Mouse (Mus musculus): Measurements from ENCODE around the gene Slc16a11. TPM values are rescaled to one million over a fixed set of nuclear protein-coding genes. Genes with fewer than 3 reads are reported as not detected.

Gene Slc16a11
- polyA plus RNA-seq, 1 experiment from 2014 or later = 0.19 TPM

GRCm38 (mm10) chr11:70251853-70252252, 39.3 kb downstream of the Slc16a11 start:
- DNase-seq (ENCODE audit: low spot score, missing footprints) (no peak), ATAC-seq (ENCODE audit: low FRiP score) (no peak)
- H3K4me2 ChIP-seq = no peak overlapping the region
- H3K36me3 ChIP-seq (ENCODE audit: control insufficient read depth, insufficient read depth, low read length) = no peaks in the 10 kb centered on the region
- no peak overlapping the region for H3K4me3 ChIP-seq (ENCODE audit: low read depth, low read length)
- H3K4me1 ChIP-seq (ENCODE audit: control insufficient read depth, insufficient read depth, low read length) = no peaks in the 10 kb centered on the region
- 80% methylated on average over 8 of the region's 8 CpGs for WGBS
- H3K27me3 ChIP-seq (ENCODE audit: control insufficient read depth, insufficient read depth, low read length) = peaks cover 30% of the 10 kb centered on the region
- H3K27ac ChIP-seq (ENCODE audit: low read depth, low read length) = no peak overlapping the region
- H3K9me3 ChIP-seq (ENCODE audit: control insufficient read depth, low read length) = no peaks in the 10 kb centered on the region
- H3K9ac ChIP-seq (ENCODE audit: low read length) = no peak overlapping the region

GRCm38 (mm10) chr11:70254337-70254736, 41.8 kb downstream of the Slc16a11 start:
- no peak overlapping the region for H3K9ac ChIP-seq (ENCODE audit: low read length)
- no peaks in the 10 kb centered on the region for H3K36me3 ChIP-seq (ENCODE audit: control insufficient read depth, insufficient read depth, low read length)
- no peak overlapping the region for H3K27ac ChIP-seq (ENCODE audit: low read depth, low read length)
- peak; percentile 84 for DNase-seq (ENCODE audit: low spot score, missing footprints)
- peak overlapping the region; percentile 42; the same call in 1 of the 2 replicates for H3K4me2 ChIP-seq
- peaks cover 30% of the 10 kb centered on the region for H3K27me3 ChIP-seq (ENCODE audit: control insufficient read depth, insufficient read depth, low read length)
- 5% methylated on average over 18 of the region's 18 CpGs for WGBS
- no peaks in the 10 kb centered on the region for H3K4me1 ChIP-seq (ENCODE audit: control insufficient read depth, insufficient read depth, low read length)
- no peaks in the 10 kb centered on the region for H3K9me3 ChIP-seq (ENCODE audit: control insufficient read depth, low read length)
- no peak for ATAC-seq (ENCODE audit: low FRiP score)
- no peak overlapping the region for H3K4me3 ChIP-seq (ENCODE audit: low read depth, low read length)

- peak within 1 kb of the TSS; percentile 44 for H3K9ac ChIP-seq (ENCODE audit: low read length)
Observed at GRCm38 (mm10) chr11:70254931-70255531, 42.5 kb downstream of the Slc16a11 start, which contains the start of gene Alox12. Alox12 (minus strand) TSS chr11:70255353.

GRCm38 (mm10) chr11:70259035-70259434, 46.5 kb downstream of the Slc16a11 start:
- Histone ChIP-seq H3K9ac (ENCODE audit: low read length) (no peak overlapping the region), H3K4me3 (ENCODE audit: low read depth, low read length) (no peak overlapping the region)

More at GRCm38 (mm10) chr11:70254931-70255531, 42.5 kb downstream of the Slc16a11 start, which contains the start of gene Alox12:
- peak within 1 kb of the TSS; percentile 42 for H3K4me2 ChIP-seq
- 0 out of 2 replicates have a peak, but pooled peaks have one; percentile 9 for ATAC-seq (ENCODE audit: low FRiP score)
- peaks cover 30% of the 10 kb centered on the region for H3K27me3 ChIP-seq (ENCODE audit: control insufficient read depth, insufficient read depth, low read length)
- no peak within 1 kb of the TSS for H3K27ac ChIP-seq (ENCODE audit: low read depth, low read length)
- peak; percentile 94 for DNase-seq (ENCODE audit: low spot score, missing footprints)
- no peaks in the 10 kb centered on the region for H3K9me3 ChIP-seq (ENCODE audit: control insufficient read depth, low read length)
- 1% methylated on average over 25 of the region's 25 CpGs for WGBS
- no peaks in the 10 kb centered on the region for H3K4me1 ChIP-seq (ENCODE audit: control insufficient read depth, insufficient read depth, low read length)
- H3K36me3 ChIP-seq (ENCODE audit: control insufficient read depth, insufficient read depth, low read length) = no peaks in the 10 kb centered on the region
- peak within 1 kb of the TSS; percentile 21 for H3K4me3 ChIP-seq (ENCODE audit: low read depth, low read length)

GRCm38 (mm10) chr11:70265252-70265651, 52.7 kb downstream of the Slc16a11 start:
- 61% methylated on average over 3 of the region's 3 CpGs for WGBS
- no peak overlapping the region for H3K4me2 ChIP-seq
- no peaks in the 10 kb centered on the region for H3K27me3 ChIP-seq (ENCODE audit: control insufficient read depth, insufficient read depth, low read length)
- H3K4me1 ChIP-seq (ENCODE audit: control insufficient read depth, insufficient read depth, low read length) = no peaks in the 10 kb centered on the region
- no peak for DNase-seq (ENCODE audit: low spot score, missing footprints)
- ATAC-seq (ENCODE audit: low FRiP score) = no peak
- H3K9me3 ChIP-seq (ENCODE audit: control insufficient read depth, low read length) = no peaks in the 10 kb centered on the region
- no peak overlapping the region for H3K9ac ChIP-seq (ENCODE audit: low read length)
- no peak overlapping the region for H3K27ac ChIP-seq (ENCODE audit: low read depth, low read length)
- no peak overlapping the region for H3K4me3 ChIP-seq (ENCODE audit: low read depth, low read length)
- no peaks in the 10 kb centered on the region for H3K36me3 ChIP-seq (ENCODE audit: control insufficient read depth, insufficient read depth, low read length)

More at GRCm38 (mm10) chr11:70259035-70259434, 46.5 kb downstream of the Slc16a11 start:
- Histone ChIP-seq H3K4me2 (no peak overlapping the region), H3K9me3 (ENCODE audit: control insufficient read depth, low read length) (no peaks in the 10 kb centered on the region), H3K27ac (ENCODE audit: low read depth, low read length) (no peak overlapping the region), H3K36me3 (ENCODE audit: control insufficient read depth, insufficient read depth, low read length) (no peaks in the 10 kb centered on the region), H3K27me3 (ENCODE audit: control insufficient read depth, insufficient read depth, low read length) (peaks cover 16% of the 10 kb centered on the region), H3K4me1 (ENCODE audit: control insufficient read depth, insufficient read depth, low read length) (no peaks in the 10 kb centered on the region)
- ATAC-seq (ENCODE audit: low FRiP score) = no peak
- 95% methylated on average over 4 of the region's 4 CpGs for WGBS
- DNase-seq (ENCODE audit: low spot score, missing footprints) = no peak

GRCm38 (mm10) chr11:70265819-70266218, 53.3 kb downstream of the Slc16a11 start:
- no peak overlapping the region for H3K9ac ChIP-seq (ENCODE audit: low read length)

More at GRCm38 (mm10) chr11:70265819-70266218, 53.3 kb downstream of the Slc16a11 start:
- Histone ChIP-seq H3K27me3 (ENCODE audit: control insufficient read depth, insufficient read depth, low read length) (no peaks in the 10 kb centered on the region), H3K27ac (ENCODE audit: low read depth, low read length) (no peak overlapping the region), H3K9me3 (ENCODE audit: control insufficient read depth, low read length) (no peaks in the 10 kb centered on the region), H3K4me3 (ENCODE audit: low read depth, low read length) (no peak overlapping the region), H3K4me2 (no peak overlapping the region), H3K4me1 (ENCODE audit: control insufficient read depth, insufficient read depth, low read length) (no peaks in the 10 kb centered on the region), H3K36me3 (ENCODE audit: control insufficient read depth, insufficient read depth, low read length) (no peaks in the 10 kb centered on the region)
- ATAC-seq (ENCODE audit: low FRiP score) = no peak
- 81% methylated on average over 4 of the region's 4 CpGs for WGBS
- DNase-seq (ENCODE audit: low spot score, missing footprints) = no peak

MicroRNA genes within 50 kb of the gene (microRNA counts, 519-probe panel; counts per million panel counts)
- microRNA mmu-miR-195 (2,655 counts per million, percentile 7 among the panel's probes with 10 or more counts), microRNA mmu-miR-497 (not detected)

Small RNAs within 50 kb of the gene (microRNA-seq; reads per million reads assigned to microRNA genes)
- 795 reads per million, percentile 76 among the genes with 10 or more reads in this experiment for gene Mir195a
- gene Mir497 = not detected
- not detected for gene Mir497b

Other genes starting within 250 kb of the Slc16a11 start
- gene Cldn7, start 248.0 kb upstream of the Slc16a11 start, polyA plus RNA-seq (2014; fragmentation: Nextera tagmentation; extraction: Ambion mirVana) = 2.3 and 2.7 TPM in 2 replicates
- gene Ctdnep1, start 231.6 kb upstream of the Slc16a11 start, polyA plus RNA-seq (2014; fragmentation: Nextera tagmentation; extraction: Ambion mirVana) = 20.7 and 22.6 TPM in 2 replicates
- 150 and 151 TPM in 2 replicates for gene Elp5, start 230.2 kb upstream of the Slc16a11 start, polyA plus RNA-seq (2014; fragmentation: Nextera tagmentation; extraction: Ambion mirVana)
- gene Gabarap, start 221.6 kb upstream of the Slc16a11 start, polyA plus RNA-seq (2014; fragmentation: Nextera tagmentation; extraction: Ambion mirVana) = 566 and 590 TPM in 2 replicates
- gene Phf23, start 217.0 kb upstream of the Slc16a11 start, polyA plus RNA-seq (2014; fragmentation: Nextera tagmentation; extraction: Ambion mirVana) = 51.5 and 53.4 TPM in 2 replicates
- 29.0 and 30.0 TPM in 2 replicates for gene Dvl2, start 212.2 kb upstream of the Slc16a11 start, polyA plus RNA-seq (2014; fragmentation: Nextera tagmentation; extraction: Ambion mirVana)
- gene Acadvl, start 197.3 kb upstream of the Slc16a11 start, polyA plus RNA-seq (2014; fragmentation: Nextera tagmentation; extraction: Ambion mirVana) = 46.5 and 47.8 TPM in 2 replicates
- 11.2 and 15.2 TPM in 2 replicates for gene Dlg4, start 195.8 kb upstream of the Slc16a11 start, polyA plus RNA-seq (2014; fragmentation: Nextera tagmentation; extraction: Ambion mirVana)
- gene Asgr1, start 158.7 kb upstream of the Slc16a11 start, polyA plus RNA-seq (2014; fragmentation: Nextera tagmentation; extraction: Ambion mirVana) = 0.23 and 0.51 TPM in 2 replicates
- not detected in 2 replicates for gene Asgr2, start 120.1 kb upstream of the Slc16a11 start, polyA plus RNA-seq (2014; fragmentation: Nextera tagmentation; extraction: Ambion mirVana)
- 0.11 and 0.22 TPM in 2 replicates for gene Mgl2, start 82.4 kb upstream of the Slc16a11 start, polyA plus RNA-seq (2014; fragmentation: Nextera tagmentation; extraction: Ambion mirVana)
- 0.66 and 0.89 TPM in 2 replicates for gene Clec10a, start 56.6 kb upstream of the Slc16a11 start, polyA plus RNA-seq (2014; fragmentation: Nextera tagmentation; extraction: Ambion mirVana)
- gene Slc16a13, start 8.3 kb downstream of the Slc16a11 start, polyA plus RNA-seq (2014; fragmentation: Nextera tagmentation; extraction: Ambion mirVana) = 14.9 and 15.8 TPM in 2 replicates
- gene Bcl6b, start 17.0 kb downstream of the Slc16a11 start, polyA plus RNA-seq (2014; fragmentation: Nextera tagmentation; extraction: Ambion mirVana) = 4.9 and 5.4 TPM in 2 replicates
- 226 and 232 TPM in 2 replicates for gene 0610010K14Rik, start 25.2 kb downstream of the Slc16a11 start, polyA plus RNA-seq (2014; fragmentation: Nextera tagmentation; extraction: Ambion mirVana)
- 9.7 and 12.1 TPM in 2 replicates for gene Gm21988, start 27.1 kb downstream of the Slc16a11 start, polyA plus RNA-seq (2014; fragmentation: Nextera tagmentation; extraction: Ambion mirVana)
- gene Rnasek, start 27.1 kb downstream of the Slc16a11 start, polyA plus RNA-seq (2014; fragmentation: Nextera tagmentation; extraction: Ambion mirVana) = 126 and 127 TPM in 2 replicates
- gene Alox12, start 42.6 kb downstream of the Slc16a11 start, polyA plus RNA-seq (2014; fragmentation: Nextera tagmentation; extraction: Ambion mirVana) = 3.2 and 3.4 TPM in 2 replicates
- gene Alox12e, start 109.9 kb downstream of the Slc16a11 start, polyA plus RNA-seq (2014; fragmentation: Nextera tagmentation; extraction: Ambion mirVana) = 0.21 TPM in 1 of 2 replicates, not detected in the other
- gene Alox15, start 139.3 kb downstream of the Slc16a11 start, polyA plus RNA-seq (2014; fragmentation: Nextera tagmentation; extraction: Ambion mirVana) = 0.12 and 0.14 TPM in 2 replicates
- gene Pelp1, start 197.3 kb downstream of the Slc16a11 start, polyA plus RNA-seq (2014; fragmentation: Nextera tagmentation; extraction: Ambion mirVana) = 32.5 and 33.7 TPM in 2 replicates
- gene Arrb2, start 219.9 kb downstream of the Slc16a11 start, polyA plus RNA-seq (2014; fragmentation: Nextera tagmentation; extraction: Ambion mirVana) = 28.9 and 31.3 TPM in 2 replicates
- 37.7 and 42.1 TPM in 2 replicates for gene Med11, start 239.2 kb downstream of the Slc16a11 start, polyA plus RNA-seq (2014; fragmentation: Nextera tagmentation; extraction: Ambion mirVana)
- 0.18 and 0.26 TPM in 2 replicates for gene Zmynd15, start 246.7 kb downstream of the Slc16a11 start, polyA plus RNA-seq (2014; fragmentation: Nextera tagmentation; extraction: Ambion mirVana)
- gene Cxcl16, start 247.2 kb downstream of the Slc16a11 start, polyA plus RNA-seq (2014; fragmentation: Nextera tagmentation; extraction: Ambion mirVana) = 0.50 and 0.82 TPM in 2 replicates